In the genomic region with DNA sequence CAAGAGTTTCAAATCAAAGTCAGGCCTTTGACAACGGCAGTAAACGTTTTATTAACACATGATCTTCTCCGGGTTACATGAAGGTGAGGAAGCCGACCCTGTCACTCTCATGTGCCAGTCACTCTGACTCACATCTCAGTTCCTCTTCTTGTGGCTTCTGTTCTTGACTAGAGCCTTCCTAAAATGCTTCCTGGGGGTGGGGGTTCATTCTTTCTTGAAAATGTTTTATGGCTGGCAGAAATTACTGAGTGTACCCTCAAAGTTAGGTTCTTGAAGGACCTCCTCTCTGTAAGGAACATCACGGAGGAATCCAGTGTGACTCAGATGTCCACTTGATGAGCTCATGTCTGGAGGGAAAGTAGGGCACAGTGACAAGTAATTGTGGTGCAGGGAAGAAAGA, we compare ENCODE assay signal across 19 mouse cellular contexts. TPM values are rescaled to one million over a fixed set of nuclear protein-coding genes. Genes with fewer than 3 reads are reported as not detected.
DNase-seq lines count a peak whose midpoint lies in the region; ATAC-seq and TF ChIP-seq lines count a peak whose summit lies in the region.
"Had no signal": no experiment of that assay in that cellular context is flagged by ENCODE, and none has a peak within 500 bp of the region (broad histone marks: within the 10 kb centered on the region; RNA-seq: fewer than 3 reads in every experiment).

No protein-coding gene starts in this region.

- no peak for TF ChIP-seq CTCF in gastrocnemius, adult 2 months (IDR thresholded peaks at IDR 0.05)
- TF ChIP-seq CTCF in bone marrow macrophage, adult 2 months (IDR thresholded peaks at IDR 0.05; ENCODE audit: low read depth, low read length) = no peak

- DNase-seq in gastrocnemius, adult 2 months = no peak
- no peak for DNase-seq in gastrocnemius, adult 18-20 months (ENCODE audit: low spot score)
- DNase-seq in A20 (ENCODE audit: low read depth, low spot score) = peak; percentile 56
- no peak for DNase-seq in retina, postnatal 1 day
- DNase-seq in kidney, postnatal 10 days = no peak
- DNase-seq in frontal cortex, adult 2 months (ENCODE audit: extremely low spot score in 1 of 2, low spot score in 1 of 2) = no peak
- DNase-seq: cerebellum, adult 11-12 months; gastrocnemius, postnatal 25 days; heart, postnatal 10 days; left cerebral cortex, postnatal 4 days; thymus, postnatal 36 days had no signal

- H3K27ac ChIP-seq in gastrocnemius, adult 2 months = peak overlapping the region; percentile 55
- peak overlapping the region; percentile 68 for H3K27ac ChIP-seq in bone marrow macrophage, adult 2 months (ENCODE audit: insufficient read depth, low read depth, low read length)
- H3K27ac ChIP-seq: forebrain, embryonic 12.5 days; layer of hippocampus, adult 2 months; midbrain, embryonic 13.5 days; neural tube, embryonic 15.5 days; stomach, embryonic 15.5 days had no signal

- no peak overlapping the region for H3K4me3 ChIP-seq in gastrocnemius, adult 2 months
- peak overlapping the region; percentile 31 for H3K4me3 ChIP-seq in bone marrow macrophage, adult 2 months (ENCODE audit: insufficient read depth, low read length)
- H3K4me3 ChIP-seq: forebrain, embryonic 12.5 days; layer of hippocampus, adult 2 months; midbrain, embryonic 13.5 days; neural tube, embryonic 15.5 days; stomach, embryonic 15.5 days had no signal

- peaks cover 63% of the 10 kb centered on the region for H3K4me1 ChIP-seq in bone marrow macrophage, adult 2 months (ENCODE audit: control insufficient read depth, insufficient read depth, low read length)

- intact Hi-C loops in gastrocnemius, adult 2 months (cut with DNase I) = no loop called here

- ATAC-seq in megakaryocyte progenitor cell, adult 5-6 weeks (replicated peaks; ENCODE audit: poor library complexity) = peak; percentile 81
- ATAC-seq: intestine, postnatal 0 days; midbrain, embryonic 13.5 days had no signal

- TF ChIP-seq POLR2A in bone marrow macrophage, adult 2 months (IDR thresholded peaks at IDR 0.05; ENCODE audit: borderline replicate concordance, low read depth, low read length) = no peak

RNA-seq across cellular contexts. Expression of gene Mbnl2, which starts 50.2 kb away (rescaled TPM):
- total RNA-seq in gastrocnemius, adult 2 months (2021) = 100 to 1,000 TPM; 282 to 352 TPM
- 100 to 1,000 TPM; 299 to 300 TPM for total RNA-seq in gastrocnemius, adult 18-20 months (2021)
- 98.2 and 110 TPM in 2 replicates for polyA plus RNA-seq in bone marrow macrophage, adult 2 months (2012; ENCODE audit: insufficient read depth, insufficient read length, missing spikeins)
- total RNA-seq in megakaryocyte progenitor cell, adult 5-6 weeks (2015) = 94.4 and 97.8 TPM in 2 replicates
- total RNA-seq in megakaryocyte progenitor cell, adult 5-6 weeks (2017) = 63.2 and 70.4 TPM in 2 replicates
- polyA plus RNA-seq in frontal cortex, adult 2 months (2012; rRNA removed) = 108 and 118 TPM in 2 replicates
